Mouse (Mus musculus) inflammation-experienced regulatory T-cells, adult 6 months (primary cell): ENCODE measurements around the gene Haspin. TPM values are rescaled to one million over a fixed set of nuclear protein-coding genes. Genes with fewer than 3 reads are reported as not detected.

Source experiments
- ATAC-seq: one replicate; pipeline ENCODE4 v1.8.0; 2017
- polyA plus RNA-seq, 3 experiments: library from polyadenylated mRNA; unstranded; fragments of 100-300 nt; shearing (Covaris generic); gene quantifications; one replicate each; pipeline ENCODE4 v1.2.1; 2017

Gene Haspin
- polyA plus RNA-seq, result 10 to 100 TPM in 1 of 3 experiments, 1 to 10 TPM in 2; 6.7 to 11.1 (median 8.1) TPM

- ATAC-seq, result peak; percentile 94
These were observed at the start of gene Haspin for GRCm38 (mm10) chr11:73137591-73138501. Haspin (minus strand) TSS chr11:73138294.

GRCm38 (mm10) chr11:73187231-73187630, 49.1 kb upstream of the Haspin start:
- no peak for ATAC-seq

GRCm38 (mm10) chr11:73185872-73186615, 48.0 kb upstream of the Haspin start:
- ATAC-seq, result no peak

- ATAC-seq, result no peak
These were observed 39.8 kb upstream of the Haspin start for GRCm38 (mm10) chr11:73177895-73178294.

GRCm38 (mm10) chr11:73177509-73177875, 39.4 kb upstream of the Haspin start:
- ATAC-seq, result peak; percentile 8

- ATAC-seq, result peak; percentile 97
These were observed 38.8 kb upstream of the Haspin start, which contains the start of the genes Emc6 and Tax1bp3 for GRCm38 (mm10) chr11:73176608-73177508. Emc6 (minus strand) TSS chr11:73177037. Tax1bp3 (plus strand) TSS chr11:73177083.

GRCm38 (mm10) chr11:73176186-73176585, 38.1 kb upstream of the Haspin start:
- ATAC-seq, result no peak

- no peak for ATAC-seq
These were observed 37.5 kb upstream of the Haspin start for GRCm38 (mm10) chr11:73175612-73176011.

- ATAC-seq, result no peak
These were observed 34.1 kb upstream of the Haspin start for GRCm38 (mm10) chr11:73172186-73172585.

GRCm38 (mm10) chr11:73169231-73169630, 31.1 kb upstream of the Haspin start:
- peak; percentile 63 for ATAC-seq

GRCm38 (mm10) chr11:73168576-73168975, 30.5 kb upstream of the Haspin start:
- ATAC-seq, result no peak

- no peak for ATAC-seq
These were observed 30.0 kb upstream of the Haspin start for GRCm38 (mm10) chr11:73168071-73168470.

- ATAC-seq, result no peak
These were observed 24.2 kb upstream of the Haspin start for GRCm38 (mm10) chr11:73162284-73162683.

GRCm38 (mm10) chr11:73161616-73162015, 23.5 kb upstream of the Haspin start:
- ATAC-seq, result no peak

GRCm38 (mm10) chr11:73160811-73161200, 22.7 kb upstream of the Haspin start:
- no peak for ATAC-seq

GRCm38 (mm10) chr11:73159957-73160810, 22.1 kb upstream of the Haspin start, which contains the start of gene P2rx5:
P2rx5 (plus strand) TSS chr11:73160421.
- peak; percentile 32 for ATAC-seq

- ATAC-seq, result no peak
These were observed 17.0 kb upstream of the Haspin start for GRCm38 (mm10) chr11:73155071-73155470.

- ATAC-seq, result no peak
These were observed 10.1 kb upstream of the Haspin start for GRCm38 (mm10) chr11:73148209-73148608.

GRCm38 (mm10) chr11:73146975-73147365, 8.9 kb upstream of the Haspin start:
- no peak for ATAC-seq

- ATAC-seq, result no peak
These were observed 8.2 kb upstream of the Haspin start for GRCm38 (mm10) chr11:73146026-73146974.
